Mouse (Mus musculus) ES-Bruce4 (cell line): ENCODE measurements around the gene Hcrt. TPM values are rescaled to one million over a fixed set of nuclear protein-coding genes. Genes with fewer than 3 reads are reported as not detected.

Source experiments
- H3K27ac ChIP-seq: 2 replicates; pipeline ENCODE4 v1.5.1; 2012; ENCODE audit warnings: low read length, inconsistent platforms; ENCODE audit not compliant: insufficient read depth
- H3K27me3 ChIP-seq: 2 replicates; pipeline ENCODE4 v1.6.1; 2012; ENCODE audit warnings: mild to moderate bottlenecking, low read length, inconsistent platforms; ENCODE audit not compliant: control insufficient read depth, poor library complexity, insufficient read depth, severe bottlenecking
- H3K36me3 ChIP-seq: 2 replicates; pipeline ENCODE4 v1.6.1; 2012; ENCODE audit warnings: inconsistent platforms, mild to moderate bottlenecking, low read length, moderate library complexity; ENCODE audit not compliant: control insufficient read depth, poor library complexity, insufficient read depth, severe bottlenecking
- H3K4me1 ChIP-seq: one replicate; pipeline ENCODE4 v1.8.1; 2011; ENCODE audit warnings: low read length; ENCODE audit not compliant: control insufficient read depth, insufficient read depth
- H3K4me3 ChIP-seq: 2 replicates; pipeline ENCODE4 v1.5.1; 2011; ENCODE audit warnings: low read depth, mild to moderate bottlenecking, low read length
- H3K9ac ChIP-seq: 2 replicates; pipeline ENCODE4 v1.6.1; 2012; ENCODE audit warnings: low read depth, mild to moderate bottlenecking, inconsistent platforms; ENCODE audit not compliant: poor library complexity, severe bottlenecking
- H3K9me3 ChIP-seq: replicated peaks from 2 replicates; pipeline ENCODE4 v1.6.1; 2012; ENCODE audit warnings: mild to moderate bottlenecking, low read length, inconsistent platforms; ENCODE audit not compliant: control insufficient read depth, poor library complexity, insufficient read depth, severe bottlenecking
- CTCF ChIP-seq: IDR thresholded peaks from one replicate; pipeline ENCODE4 v1.8.1; 2011; ENCODE audit warnings: low read depth, low read length
- EP300 ChIP-seq: IDR thresholded peaks from 2 replicates; pipeline ENCODE4 v1.6.1; 2011; ENCODE audit warnings: low read depth, low read length; ENCODE audit not compliant: insufficient read depth
- POLR2A ChIP-seq: IDR thresholded peaks from one replicate; pipeline ENCODE4 v1.8.1; 2011; ENCODE audit warnings: low read length; ENCODE audit not compliant: insufficient read depth
- polyA plus RNA-seq: library from polyadenylated mRNA; stranded (reverse); fragments of >200 nt; gene quantifications from 2 replicates; pipeline ENCODE4 v1.2.4, GENCODE M21; 2011; ENCODE audit warnings: low read depth; ENCODE audit not compliant: missing spikeins, insufficient read depth, insufficient read length

The Hcrt gene
- polyA plus RNA-seq, 1 experiment, result not detected

GRCm38 (mm10) chr11:100714948-100715347 is 47.8 kb downstream of the Hcrt start:
- no peaks in the 10 kb centered on the region for H3K27me3 ChIP-seq
- TF ChIP-seq POLR2A (no peak), EP300 (no peak), CTCF (no peak)
- peaks cover 19% of the 10 kb centered on the region for H3K36me3 ChIP-seq
- no peaks in the 10 kb centered on the region for H3K9me3 ChIP-seq
- peaks cover 9% of the 10 kb centered on the region for H3K4me1 ChIP-seq
- peak overlapping the region; percentile 95 for H3K27ac ChIP-seq
- H3K9ac ChIP-seq, result no peak overlapping the region
- H3K4me3 ChIP-seq, result no peak overlapping the region

DNA sequence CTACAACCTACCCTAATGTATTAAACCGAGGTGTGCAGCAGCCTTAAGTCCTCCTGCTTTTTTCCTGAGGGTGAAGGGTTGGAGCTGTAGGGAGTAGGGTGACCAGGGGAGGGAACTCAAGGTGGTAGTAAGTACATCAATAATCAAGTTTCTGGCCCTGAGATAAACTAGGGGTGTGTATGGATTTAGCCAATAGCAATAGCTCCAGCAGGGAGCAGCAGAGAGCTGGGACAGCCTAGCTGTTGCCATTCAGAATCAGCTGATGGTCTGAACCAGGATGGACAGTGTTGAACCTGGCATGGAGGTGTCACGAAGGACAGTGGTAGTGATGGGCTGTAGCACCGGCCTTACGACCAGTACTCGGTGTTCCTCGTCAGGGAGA is 48.2 kb downstream of the Hcrt start:
- no peaks in the 10 kb centered on the region for H3K27me3 ChIP-seq
- H3K36me3 ChIP-seq, result peaks cover 20% of the 10 kb centered on the region
- H3K27ac ChIP-seq, result peak overlapping the region; percentile 95
- no peaks in the 10 kb centered on the region for H3K9me3 ChIP-seq
- peak overlapping the region; percentile 79 for H3K4me3 ChIP-seq
- H3K4me1 ChIP-seq, result peaks cover 6% of the 10 kb centered on the region
- H3K9ac ChIP-seq, result peak overlapping the region; percentile 95
- TF ChIP-seq EP300 (no peak), POLR2A (no peak), CTCF (peak; percentile 66)

- Histone ChIP-seq H3K36me3 (peaks cover 26% of the 10 kb centered on the region), H3K9ac (peak within 1 kb of the TSS; percentile 95), H3K4me1 (peaks cover 6% of the 10 kb centered on the region), H3K9me3 (no peaks in the 10 kb centered on the region), H3K4me3 (peak within 1 kb of the TSS; percentile 79), H3K27ac (peak within 1 kb of the TSS; percentile 95), H3K27me3 (no peaks in the 10 kb centered on the region)
- TF ChIP-seq EP300 (peak; percentile 52; the same call in 1 of the 2 replicates), POLR2A (peak; percentile 7), CTCF (no peak)
Observed at GRCm38 (mm10) chr11:100713735-100714533, 48.8 kb downstream of the Hcrt start, which contains the start of gene Hspb9. Hspb9 (plus strand) TSS chr11:100713850.

DNA sequence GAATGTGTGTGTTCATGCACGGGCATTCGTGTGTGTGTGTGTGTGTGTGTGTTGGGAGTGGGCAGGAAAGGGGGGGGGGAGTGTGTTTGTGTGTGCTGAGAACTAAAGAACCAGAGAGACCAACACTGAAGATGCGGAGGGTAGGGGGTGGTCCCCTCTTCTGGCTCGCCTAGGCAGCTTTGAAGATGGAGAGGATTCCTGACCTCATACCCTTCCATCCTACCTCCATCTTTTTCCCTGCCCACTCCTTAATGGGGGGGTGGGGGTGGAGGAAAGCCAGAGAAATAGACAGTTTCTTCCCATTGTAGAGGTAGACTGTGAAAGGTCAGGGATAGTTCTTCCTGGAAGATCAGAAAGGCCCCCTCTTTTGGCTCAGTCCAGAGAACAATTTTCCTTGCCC is 49.6 kb downstream of the Hcrt start:
- no peaks in the 10 kb centered on the region for H3K9me3 ChIP-seq
- peak overlapping the region; percentile 95 for H3K9ac ChIP-seq
- peak overlapping the region; percentile 95 for H3K27ac ChIP-seq
- peak overlapping the region; percentile 79 for H3K4me3 ChIP-seq
- H3K27me3 ChIP-seq, result no peaks in the 10 kb centered on the region
- H3K36me3 ChIP-seq, result peaks cover 34% of the 10 kb centered on the region
- TF ChIP-seq POLR2A (no peak), CTCF (no peak), EP300 (no peak)
- peaks cover 4% of the 10 kb centered on the region for H3K4me1 ChIP-seq

GRCm38 (mm10) chr11:100711783-100712615 is 50.7 kb downstream of the Hcrt start, which contains the start of gene Kat2a:
Kat2a (minus strand) TSS chr11:100712465.
- TF ChIP-seq EP300, result no peak
- no peak for TF ChIP-seq CTCF
- TF ChIP-seq POLR2A, result no peak
- no peaks in the 10 kb centered on the region for H3K27me3 ChIP-seq
- peak within 1 kb of the TSS; percentile 95 for H3K9ac ChIP-seq
- no peaks in the 10 kb centered on the region for H3K9me3 ChIP-seq
- peak within 1 kb of the TSS; percentile 82 for H3K4me3 ChIP-seq
- H3K36me3 ChIP-seq, result peaks cover 43% of the 10 kb centered on the region
- peaks cover 4% of the 10 kb centered on the region for H3K4me1 ChIP-seq
- peak within 1 kb of the TSS; percentile 95 for H3K27ac ChIP-seq

Other genes starting within 250 kb of the Hcrt start
- 225 and 232 TPM in 2 replicates for gene Acly, start 234.9 kb downstream of the Hcrt start, polyA plus RNA-seq
- gene Ttc25, start 217.3 kb downstream of the Hcrt start, polyA plus RNA-seq, result 2.5 and 3.4 TPM in 2 replicates
- 6.9 and 7.5 TPM in 2 replicates for gene Cnp, start 188.0 kb downstream of the Hcrt start, polyA plus RNA-seq
- 29.1 and 30.0 TPM in 2 replicates for gene Nkiras2, start 143.7 kb downstream of the Hcrt start, polyA plus RNA-seq
- gene Dnajc7, start 142.8 kb downstream of the Hcrt start, polyA plus RNA-seq, result 369 and 376 TPM in 2 replicates
- gene Zfp385c, start 70.5 kb downstream of the Hcrt start, polyA plus RNA-seq, result 1.0 and 1.9 TPM in 2 replicates
- 1.5 and 1.8 TPM in 2 replicates for gene Dhx58, start 58.7 kb downstream of the Hcrt start, polyA plus RNA-seq
- gene Kat2a, start 50.5 kb downstream of the Hcrt start, polyA plus RNA-seq, result 61.3 and 63.1 TPM in 2 replicates
- not detected in 2 replicates for gene Hspb9, start 49.1 kb downstream of the Hcrt start, polyA plus RNA-seq
- gene Rab5c, start 24.7 kb downstream of the Hcrt start, polyA plus RNA-seq, result 95.2 and 95.3 TPM in 2 replicates
- gene Kcnh4, start 3.0 kb downstream of the Hcrt start, polyA plus RNA-seq, result 0.17 and 0.21 TPM in 2 replicates
- gene Ghdc, start 8.0 kb upstream of the Hcrt start, polyA plus RNA-seq, result 5.4 and 5.8 TPM in 2 replicates
- 7.3 and 7.6 TPM in 2 replicates for gene Stat5b, start 87.8 kb upstream of the Hcrt start, polyA plus RNA-seq
- 3.6 and 4.4 TPM in 2 replicates for gene Stat5a, start 96.4 kb upstream of the Hcrt start, polyA plus RNA-seq
- gene Stat3, start 176.6 kb upstream of the Hcrt start, polyA plus RNA-seq, result 31.2 and 39.8 TPM in 2 replicates
- gene Cavin1, start 208.0 kb upstream of the Hcrt start, polyA plus RNA-seq, result 78.5 and 79.8 TPM in 2 replicates
- gene Atp6v0a1, start 246.5 kb upstream of the Hcrt start, polyA plus RNA-seq, result 33.7 and 37.5 TPM in 2 replicates